ENCODE assay signal across 9 mouse cellular contexts in genomic region chrX:44367646-44368521, GRCm38 (mm10). TPM values are rescaled to one million over a fixed set of nuclear protein-coding genes. Genes with fewer than 3 reads are reported as not detected.
A peak's percentile ranks its signal among the peaks of the same experiment; 100 is the strongest.
DNase-seq lines count a peak whose midpoint lies in the region; ATAC-seq lines count a peak whose summit lies in the region.
"Had no signal": no experiment of that assay in that cellular context is flagged by ENCODE, and none has a peak within 500 bp of the region (broad histone marks: within the 10 kb centered on the region; RNA-seq: fewer than 3 reads in every experiment).

Gene Dcaf12l2 (minus strand): TSS chrX:44368342.

- no peak for DNase-seq in kidney, adult 9 months
- peak; percentile 13 to 30 for DNase-seq in cerebellum, postnatal 25 days
- DNase-seq in gastrocnemius, postnatal 36 days: peak; percentile 3 to 9
- peak; percentile 13 to 14 for DNase-seq in layer of hippocampus, postnatal 25 days (ENCODE audit: extremely low spot score in 1 of 2, low spot score in 1 of 2)
- DNase-seq in midbrain, embryonic 10.5 days (ENCODE audit: low spot score): peak; percentile 43
- DNase-seq in MN1 (ENCODE audit: low spot score): no peak

- no peaks in the 10 kb centered on the region for H3K9me3 ChIP-seq in kidney, embryonic 15.5 days (replicated peaks)
- 0 out of 2 replicates have a peak, but pooled peaks cover 4% of the 10 kb centered on the region for H3K9me3 ChIP-seq in midbrain, embryonic 10.5 days (replicated peaks)
- no peaks in the 10 kb centered on the region for H3K9me3 ChIP-seq in stomach, embryonic 16.5 days (replicated peaks; ENCODE audit: control insufficient read depth, low read length)

- H3K4me3 ChIP-seq in kidney, embryonic 15.5 days (replicated peaks): peak within 1 kb of the TSS; percentile 50
- H3K4me3 ChIP-seq in midbrain, embryonic 10.5 days: peak within 1 kb of the TSS; percentile 59
- peak within 1 kb of the TSS; percentile 53 for H3K4me3 ChIP-seq in stomach, embryonic 16.5 days (replicated peaks; ENCODE audit: low read length)

- H3K4me1 ChIP-seq in kidney, embryonic 15.5 days: no peaks in the 10 kb centered on the region
- H3K4me1 ChIP-seq in midbrain, embryonic 10.5 days: no peaks in the 10 kb centered on the region
- H3K4me1 ChIP-seq in stomach, embryonic 16.5 days (ENCODE audit: control insufficient read depth, insufficient read depth, low read length): no peaks in the 10 kb centered on the region

- intact Hi-C loops in gastrocnemius, postnatal 36 days (cut with DNase I): no loop called here

- H3K27ac ChIP-seq in kidney, embryonic 15.5 days: no peak within 1 kb of the TSS
- peak within 1 kb of the TSS; percentile 83 for H3K27ac ChIP-seq in midbrain, embryonic 10.5 days (replicated peaks)
- no peak within 1 kb of the TSS for H3K27ac ChIP-seq in stomach, embryonic 16.5 days (ENCODE audit: low read length)

- no peaks in the 10 kb centered on the region for H3K27me3 ChIP-seq in kidney, embryonic 15.5 days
- peaks cover 8% of the 10 kb centered on the region; the same call in 1 of the 2 replicates for H3K27me3 ChIP-seq in midbrain, embryonic 10.5 days (ENCODE audit: low read depth, poor library complexity, severe bottlenecking)
- H3K27me3 ChIP-seq in stomach, embryonic 16.5 days (ENCODE audit: control insufficient read depth, insufficient read depth, low read length): no peaks in the 10 kb centered on the region

- H3K9ac ChIP-seq in kidney, embryonic 15.5 days: peak within 1 kb of the TSS; percentile 44; the same call in 1 of the 2 replicates
- peak within 1 kb of the TSS; percentile 72 for H3K9ac ChIP-seq in stomach, embryonic 16.5 days (ENCODE audit: low read length)

- H3K36me3 ChIP-seq in kidney, embryonic 15.5 days: no peaks in the 10 kb centered on the region
- H3K36me3 ChIP-seq in midbrain, embryonic 10.5 days: no peaks in the 10 kb centered on the region
- no peaks in the 10 kb centered on the region for H3K36me3 ChIP-seq in stomach, embryonic 16.5 days (ENCODE audit: control insufficient read depth, insufficient read depth, low read length)

- H3K4me2 ChIP-seq in kidney, embryonic 15.5 days: peak within 1 kb of the TSS; percentile 79
- peak within 1 kb of the TSS; percentile 58 for H3K4me2 ChIP-seq in stomach, embryonic 16.5 days (ENCODE audit: low read depth, low read length)

- peak; percentile 96 for ATAC-seq in kidney, embryonic 15.5 days (replicated peaks; ENCODE audit: low FRiP score)
- peak; percentile 91 for ATAC-seq in stomach, embryonic 16.5 days (ENCODE audit: insufficient read depth, low FRiP score)
- ATAC-seq: Patski had no signal

- 16% methylated on average over 51 of the region's 57 CpGs for WGBS in kidney, embryonic 15.5 days
- WGBS in midbrain, embryonic 10.5 days: 17% methylated on average over 51 of the region's 57 CpGs
- 15% methylated on average over 55 of the region's 57 CpGs for WGBS in stomach, embryonic 16.5 days

RNA-seq across cellular contexts. Expression of gene Dcaf12l2, which starts in this region (rescaled TPM):
- 1.4 and 1.8 TPM in 2 replicates for polyA plus RNA-seq in kidney, embryonic 15.5 days (2015; fragmentation: Nextera tagmentation; extraction: Ambion mirVana)
- total RNA-seq in gastrocnemius, postnatal 36 days (2021): not detected
- 1 to 10 TPM; 1.6 to 1.9 TPM for total RNA-seq in layer of hippocampus, postnatal 25 days (2021)
- 1.4 and 1.6 TPM in 2 replicates for polyA plus RNA-seq in midbrain, embryonic 10.5 days (2016; fragmentation: Nextera tagmentation; extraction: Ambion mirVana)
- polyA plus RNA-seq in stomach, embryonic 16.5 days (2015; fragmentation: Nextera tagmentation; extraction: Ambion mirVana): 1.9 and 2.2 TPM in 2 replicates
- polyA plus RNA-seq: Patski had no signal

Comparison
In these comparisons a context has a peak if more than half of its experiments do, and no peak if none do; other contexts are left out.
1. Peak in DNase-seq in gastrocnemius, postnatal 36 days; RNA of the gene not detected or under 1 TPM.
2. DNase-seq: peak in cerebellum, postnatal 25 days (2 of 2), layer of hippocampus, postnatal 25 days (2 of 2) and midbrain, embryonic 10.5 days (single experiment); none in kidney, adult 9 months (single experiment) and MN1 (single experiment).
3. Peak in every context shown above with its lines, with median percentiles within 50 percentile points of each other: H3K4me3 ChIP-seq.